Mouse (Mus musculus): Measurements from ENCODE around the gene Slc10a1. TPM values are rescaled to one million over a fixed set of nuclear protein-coding genes. Genes with fewer than 3 reads are reported as not detected.

Gene Slc10a1
- polyA plus RNA-seq (2015; fragmentation: Nextera tagmentation; extraction: Ambion mirVana): 0.62 and 0.79 TPM in 2 replicates

- Histone ChIP-seq H3K9me3 (no peaks in the 10 kb centered on the region), H3K4me2 (replicated peaks) (no peak within 1 kb of the TSS), H3K27ac (no peak within 1 kb of the TSS), H3K36me3 (no peaks in the 10 kb centered on the region), H3K9ac (replicated peaks) (no peak within 1 kb of the TSS), H3K4me1 (replicated peaks) (no peaks in the 10 kb centered on the region), H3K4me3 (replicated peaks) (no peak within 1 kb of the TSS), H3K27me3 (no peaks in the 10 kb centered on the region)
- WGBS: 81% methylated on average over 5 of the region's 5 CpGs
- no peak for ATAC-seq
Measured at GRCm38 (mm10) chr12:80968605-80969004, at the start of gene Slc10a1. Gene Slc10a1, minus strand, starts transcription at chr12:80968705.

GRCm38 (mm10) chr12:81017624-81018023 is 49.1 kb upstream of the Slc10a1 start:
- Histone ChIP-seq H3K4me2 (replicated peaks) (no peak overlapping the region), H3K4me1 (replicated peaks) (no peaks in the 10 kb centered on the region), H3K9me3 (no peaks in the 10 kb centered on the region), H3K27me3 (no peaks in the 10 kb centered on the region), H3K36me3 (no peaks in the 10 kb centered on the region), H3K4me3 (replicated peaks) (no peak overlapping the region), H3K27ac (no peak overlapping the region), H3K9ac (replicated peaks) (no peak overlapping the region)
- no peak for ATAC-seq
- 93% methylated on average over 12 of the region's 12 CpGs for WGBS

GRCm38 (mm10) chr12:81013496-81013895 is 45.0 kb upstream of the Slc10a1 start:
- ATAC-seq: no peak
- no peaks in the 10 kb centered on the region for H3K27me3 ChIP-seq
- no peak overlapping the region for H3K9ac ChIP-seq (replicated peaks)
- H3K4me2 ChIP-seq (replicated peaks): no peak overlapping the region
- no peak overlapping the region for H3K27ac ChIP-seq
- 85% methylated on average over 11 of the region's 11 CpGs for WGBS
- no peak overlapping the region for H3K4me3 ChIP-seq (replicated peaks)
- no peaks in the 10 kb centered on the region for H3K9me3 ChIP-seq
- H3K4me1 ChIP-seq (replicated peaks): peaks cover 18% of the 10 kb centered on the region
- no peaks in the 10 kb centered on the region for H3K36me3 ChIP-seq

GRCm38 (mm10) chr12:81011994-81012393 is 43.5 kb upstream of the Slc10a1 start:
- WGBS: 81% methylated on average over 2 of the region's 2 CpGs
- H3K27me3 ChIP-seq: no peaks in the 10 kb centered on the region
- H3K36me3 ChIP-seq: no peaks in the 10 kb centered on the region
- H3K9me3 ChIP-seq: no peaks in the 10 kb centered on the region
- H3K4me3 ChIP-seq (replicated peaks): no peak overlapping the region
- no peak for ATAC-seq
- H3K27ac ChIP-seq: no peak overlapping the region
- no peak overlapping the region for H3K4me2 ChIP-seq (replicated peaks)
- H3K4me1 ChIP-seq (replicated peaks): peaks cover 19% of the 10 kb centered on the region
- H3K9ac ChIP-seq (replicated peaks): no peak overlapping the region

GRCm38 (mm10) chr12:81009813-81010212 is 41.3 kb upstream of the Slc10a1 start:
- Histone ChIP-seq H3K4me1 (replicated peaks) (peaks cover 19% of the 10 kb centered on the region), H3K9me3 (no peaks in the 10 kb centered on the region), H3K27ac (no peak overlapping the region; the same call in 1 of the 2 replicates), H3K36me3 (no peaks in the 10 kb centered on the region), H3K4me3 (replicated peaks) (no peak overlapping the region), H3K27me3 (no peaks in the 10 kb centered on the region), H3K9ac (replicated peaks) (peak overlapping the region; percentile 39; the same call in 1 of the 2 replicates), H3K4me2 (replicated peaks) (peak overlapping the region; percentile 25; the same call in 1 of the 2 replicates)
- ATAC-seq: peak; percentile 86
- WGBS: 0% methylated on average over 3 of the region's 3 CpGs

- H3K4me3 ChIP-seq (replicated peaks): no peak overlapping the region
- ATAC-seq: no peak
- H3K9me3 ChIP-seq: no peaks in the 10 kb centered on the region
- H3K9ac ChIP-seq (replicated peaks): no peak overlapping the region
- H3K27me3 ChIP-seq: no peaks in the 10 kb centered on the region
- H3K4me1 ChIP-seq (replicated peaks): peaks cover 29% of the 10 kb centered on the region
- 27% methylated on average over 12 of the region's 13 CpGs for WGBS
- H3K4me2 ChIP-seq (replicated peaks): no peak overlapping the region
- H3K27ac ChIP-seq: no peak overlapping the region
- H3K36me3 ChIP-seq: no peaks in the 10 kb centered on the region
Measured at GRCm38 (mm10) chr12:81002841-81003635, 34.5 kb upstream of the Slc10a1 start.

- 71% methylated on average over 4 of the region's 4 CpGs for WGBS
- Histone ChIP-seq H3K4me3 (replicated peaks) (no peak overlapping the region), H3K27ac (no peak overlapping the region), H3K36me3 (no peaks in the 10 kb centered on the region), H3K9me3 (no peaks in the 10 kb centered on the region), H3K4me2 (replicated peaks) (no peak overlapping the region), H3K4me1 (replicated peaks) (peaks cover 29% of the 10 kb centered on the region), H3K9ac (replicated peaks) (no peak overlapping the region), H3K27me3 (no peaks in the 10 kb centered on the region)
- no peak for ATAC-seq
Measured at GRCm38 (mm10) chr12:81000924-81001323, 32.4 kb upstream of the Slc10a1 start.

GRCm38 (mm10) chr12:80998528-80999221 is 30.2 kb upstream of the Slc10a1 start:
- WGBS: under 1% methylated on average over 33 of the region's 33 CpGs
- peak overlapping the region; percentile 71 for H3K27ac ChIP-seq
- no peaks in the 10 kb centered on the region for H3K36me3 ChIP-seq
- H3K4me2 ChIP-seq (replicated peaks): peak overlapping the region; percentile 50
- H3K4me1 ChIP-seq (replicated peaks): peaks cover 29% of the 10 kb centered on the region
- peak overlapping the region; percentile 31 for H3K4me3 ChIP-seq (replicated peaks)
- peak overlapping the region; percentile 44; the same call in 1 of the 2 replicates for H3K9ac ChIP-seq (replicated peaks)
- no peaks in the 10 kb centered on the region for H3K27me3 ChIP-seq
- H3K9me3 ChIP-seq: no peaks in the 10 kb centered on the region
- ATAC-seq: peak; percentile 94

GRCm38 (mm10) chr12:80997652-80998051 is 29.1 kb upstream of the Slc10a1 start:
- Histone ChIP-seq H3K9me3 (no peaks in the 10 kb centered on the region), H3K27ac (no peak overlapping the region), H3K27me3 (no peaks in the 10 kb centered on the region), H3K36me3 (no peaks in the 10 kb centered on the region), H3K9ac (replicated peaks) (no peak overlapping the region), H3K4me2 (replicated peaks) (no peak overlapping the region), H3K4me3 (replicated peaks) (no peak overlapping the region), H3K4me1 (replicated peaks) (peaks cover 23% of the 10 kb centered on the region)
- WGBS: 66% methylated on average over 4 of the region's 4 CpGs
- no peak for ATAC-seq

GRCm38 (mm10) chr12:80995326-80995725 is 26.8 kb upstream of the Slc10a1 start:
- no peaks in the 10 kb centered on the region for H3K9me3 ChIP-seq
- no peak overlapping the region for H3K27ac ChIP-seq
- no peak overlapping the region for H3K9ac ChIP-seq (replicated peaks)
- no peak overlapping the region for H3K4me3 ChIP-seq (replicated peaks)
- no peaks in the 10 kb centered on the region for H3K27me3 ChIP-seq
- H3K4me1 ChIP-seq (replicated peaks): peaks cover 25% of the 10 kb centered on the region
- no peak for ATAC-seq
- WGBS: 90% methylated on average over 4 of the region's 4 CpGs
- no peak overlapping the region for H3K4me2 ChIP-seq (replicated peaks)
- no peaks in the 10 kb centered on the region for H3K36me3 ChIP-seq

- no peak overlapping the region for H3K4me3 ChIP-seq (replicated peaks)
- no peaks in the 10 kb centered on the region for H3K36me3 ChIP-seq
- no peak for ATAC-seq
- H3K27ac ChIP-seq: no peak overlapping the region
- H3K4me2 ChIP-seq (replicated peaks): no peak overlapping the region
- no peak overlapping the region for H3K9ac ChIP-seq (replicated peaks)
- WGBS: 88% methylated on average over 1 of the region's 1 CpGs
- no peaks in the 10 kb centered on the region for H3K27me3 ChIP-seq
- peaks cover 11% of the 10 kb centered on the region for H3K4me1 ChIP-seq (replicated peaks)
- no peaks in the 10 kb centered on the region for H3K9me3 ChIP-seq
Measured at GRCm38 (mm10) chr12:80993773-80994172, 25.3 kb upstream of the Slc10a1 start.

- no peak overlapping the region for H3K4me3 ChIP-seq (replicated peaks)
- no peak overlapping the region for H3K9ac ChIP-seq (replicated peaks)
- no peaks in the 10 kb centered on the region; the same call in 1 of the 2 replicates for H3K9me3 ChIP-seq
- ATAC-seq: no peak
- H3K4me1 ChIP-seq (replicated peaks): peaks cover 6% of the 10 kb centered on the region
- H3K27me3 ChIP-seq: no peaks in the 10 kb centered on the region
- 85% methylated on average over 8 of the region's 8 CpGs for WGBS
- H3K36me3 ChIP-seq: no peaks in the 10 kb centered on the region
- H3K4me2 ChIP-seq (replicated peaks): no peak overlapping the region
- H3K27ac ChIP-seq: no peak overlapping the region
Measured at GRCm38 (mm10) chr12:80992540-80993122, 24.1 kb upstream of the Slc10a1 start.

Measured in midbrain, embryonic 13.5 days (tissue).